Mouse (Mus musculus) right cerebral cortex, postnatal 14 days (tissue): Measurements from ENCODE around the gene Serpina3f.
"Not testable (repeated sequence)": the region's sequence is repeated elsewhere in the genome, so short reads cannot be mapped to it uniquely, and the experiment has no call there.

Experiments used
- DNase-seq: peaks from one replicate; pipeline ENCODE4 v3.0.0; 2022

Serpina3f gene

GRCm38 (mm10) chr12:104214445-104214753 lies at the start of gene Serpina3f:
TSS of gene Serpina3f (plus strand) at chr12:104214544.
- DNase-seq = no peak

GRCm38 (mm10) chr12:104174747-104175146 lies 39.6 kb upstream of the Serpina3f start:
- no peak for DNase-seq

GRCm38 (mm10) chr12:104175636-104176035 lies 38.7 kb upstream of the Serpina3f start:
- no peak for DNase-seq

GRCm38 (mm10) chr12:104178577-104178976 lies 35.8 kb upstream of the Serpina3f start:
- DNase-seq = no peak

- no peak for DNase-seq
Measured at GRCm38 (mm10) chr12:104178987-104179386, 35.4 kb upstream of the Serpina3f start.

- no peak for DNase-seq
Measured at GRCm38 (mm10) chr12:104185046-104185445, 29.3 kb upstream of the Serpina3f start.

GRCm38 (mm10) chr12:104186041-104186581 lies 28.2 kb upstream of the Serpina3f start:
- DNase-seq = no peak

- DNase-seq = no peak
Measured at GRCm38 (mm10) chr12:104189246-104189645, 25.1 kb upstream of the Serpina3f start.

- DNase-seq = no peak
Measured at GRCm38 (mm10) chr12:104190852-104191251, 23.5 kb upstream of the Serpina3f start.

- DNase-seq = no peak
Measured at GRCm38 (mm10) chr12:104209149-104209548, 5.2 kb upstream of the Serpina3f start.

GRCm38 (mm10) chr12:104209802-104210201 lies 4.5 kb upstream of the Serpina3f start:
- DNase-seq = no peak

- DNase-seq = no peak
Measured at GRCm38 (mm10) chr12:104213689-104214444, 477 bp upstream of the Serpina3f start.

- no peak for DNase-seq
Measured at GRCm38 (mm10) chr12:104215249-104215648, 905 bp downstream of the Serpina3f start.

GRCm38 (mm10) chr12:104221616-104222015 lies 7.3 kb downstream of the Serpina3f start:
- DNase-seq = no peak

- no peak for DNase-seq
Measured at GRCm38 (mm10) chr12:104223690-104224089, 9.3 kb downstream of the Serpina3f start.

GRCm38 (mm10) chr12:104224598-104225300 lies 10.4 kb downstream of the Serpina3f start:
- DNase-seq = no peak

- no peak for DNase-seq
Measured at GRCm38 (mm10) chr12:104230762-104231161, 16.4 kb downstream of the Serpina3f start.

GRCm38 (mm10) chr12:104235915-104236314 lies 21.6 kb downstream of the Serpina3f start, which contains the start of gene Serpina3g:
TSS of gene Serpina3g (plus strand) at chr12:104236245.
- no peak for DNase-seq

- DNase-seq = not testable (repeated sequence)
Measured at GRCm38 (mm10) chr12:104238048-104238447, 23.7 kb downstream of the Serpina3f start.

GRCm38 (mm10) chr12:104243307-104243706 lies 29.0 kb downstream of the Serpina3f start:
- DNase-seq = no peak

GRCm38 (mm10) chr12:104245092-104245491 lies 30.7 kb downstream of the Serpina3f start:
- peak; percentile 56 for DNase-seq

- peak; percentile 9 for DNase-seq
Measured at GRCm38 (mm10) chr12:104245595-104245994, 31.3 kb downstream of the Serpina3f start.

- no peak for DNase-seq
Measured at GRCm38 (mm10) chr12:104247553-104248002, 33.2 kb downstream of the Serpina3f start.

- no peak for DNase-seq
Measured at GRCm38 (mm10) chr12:104248231-104248630, 33.9 kb downstream of the Serpina3f start.
